Mouse (Mus musculus) gonadal fat pad, adult 2 months (tissue): ENCODE results near the gene Cass4. TPM values are rescaled to one million over a fixed set of nuclear protein-coding genes. Genes with fewer than 3 reads are reported as not detected.

ENCODE experiments used
- DNase-seq: peaks from one replicate; pipeline ENCODE4 v3.0.0-alpha.2; 2012; ENCODE audit warnings: low read depth
- polyA plus RNA-seq: library from polyadenylated mRNA; depleted of rRNA; stranded (reverse); fragments of >200 nt; gene quantifications from 2 replicates; pipeline ENCODE4 v1.2.3, GENCODE M21; 2012

Gene Cass4
- polyA plus RNA-seq, 1 experiment: 0.93 TPM

GRCm38 (mm10) chr2:172390341-172390740 is 3.3 kb upstream of the Cass4 start:
- no peak for DNase-seq

- DNase-seq: no peak
Measured at GRCm38 (mm10) chr2:172392041-172392521, 1.5 kb upstream of the Cass4 start.

GRCm38 (mm10) chr2:172394052-172394392 is 428 bp downstream of the Cass4 start:
- DNase-seq: no peak

- no peak for DNase-seq
Measured at GRCm38 (mm10) chr2:172394671-172395070, 1.1 kb downstream of the Cass4 start.

GRCm38 (mm10) chr2:172395961-172396360 is 2.4 kb downstream of the Cass4 start:
- no peak for DNase-seq

- no peak for DNase-seq
Measured at GRCm38 (mm10) chr2:172399901-172400300, 6.3 kb downstream of the Cass4 start.

- DNase-seq: no peak
Measured at GRCm38 (mm10) chr2:172401116-172401825, 7.7 kb downstream of the Cass4 start.

- no peak for DNase-seq
Measured at GRCm38 (mm10) chr2:172404239-172404638, 10.6 kb downstream of the Cass4 start.

- DNase-seq: no peak
Measured at GRCm38 (mm10) chr2:172405011-172405410, 11.4 kb downstream of the Cass4 start.

- DNase-seq: no peak
Measured at GRCm38 (mm10) chr2:172406173-172406572, 12.6 kb downstream of the Cass4 start.

- no peak for DNase-seq
Measured at GRCm38 (mm10) chr2:172407499-172407898, 13.9 kb downstream of the Cass4 start.

GRCm38 (mm10) chr2:172410686-172411085 is 17.1 kb downstream of the Cass4 start:
- DNase-seq: no peak

GRCm38 (mm10) chr2:172411091-172411490 is 17.5 kb downstream of the Cass4 start:
- DNase-seq: no peak

GRCm38 (mm10) chr2:172412454-172412853 is 18.9 kb downstream of the Cass4 start:
- no peak for DNase-seq

- DNase-seq: no peak
Measured at GRCm38 (mm10) chr2:172413273-172413672, 19.7 kb downstream of the Cass4 start.

- DNase-seq: no peak
Measured at GRCm38 (mm10) chr2:172413894-172414293, 20.3 kb downstream of the Cass4 start.

- no peak for DNase-seq
Measured at GRCm38 (mm10) chr2:172416218-172416617, 22.6 kb downstream of the Cass4 start.

- no peak for DNase-seq
Measured at GRCm38 (mm10) chr2:172416876-172417275, 23.3 kb downstream of the Cass4 start.

GRCm38 (mm10) chr2:172418208-172418607 is 24.6 kb downstream of the Cass4 start:
- DNase-seq: no peak

GRCm38 (mm10) chr2:172430609-172431008 is 37.0 kb downstream of the Cass4 start:
- DNase-seq: no peak

- DNase-seq: no peak
Measured at GRCm38 (mm10) chr2:172433746-172434145, 40.2 kb downstream of the Cass4 start.

GRCm38 (mm10) chr2:172437371-172437952 is 43.9 kb downstream of the Cass4 start:
- no peak for DNase-seq

GRCm38 (mm10) chr2:172439843-172440639 is 46.4 kb downstream of the Cass4 start, which contains the start of gene Rtf2:
TSS of gene Rtf2 (plus strand) at chr2:172440556.
- peak; percentile 81 for DNase-seq
